In genomic region chr4:141571337-141571739, GRCm38 (mm10) we compare ENCODE assay signal across 19 mouse cellular contexts. TPM values are rescaled to one million over a fixed set of nuclear protein-coding genes. Genes with fewer than 3 reads are reported as not detected.
DNase-seq lines count a peak whose midpoint lies in the region; ATAC-seq and TF ChIP-seq lines count a peak whose summit lies in the region.
"Had no signal": no experiment of that assay in that cellular context is flagged by ENCODE, and none has a peak within 500 bp of the region (broad histone marks: within the 10 kb centered on the region; RNA-seq: fewer than 3 reads in every experiment).

No protein-coding gene starts in this region.

- intact Hi-C loops in gastrocnemius, adult 2 months (cut with DNase I): no loop called here
- intact Hi-C loops in gastrocnemius, postnatal 14 days (cut with DNase I; ENCODE audit: low total_unique reads): no loop called here

- no peak for ATAC-seq in liver, embryonic 11.5 days (replicated peaks; ENCODE audit: low FRiP score)
- ATAC-seq: forebrain, embryonic 13.5 days had no signal

- WGBS in liver, adult 2 months: 27% methylated on average over 6 of the region's 6 CpGs
- WGBS in liver, embryonic 11.5 days: 45% methylated on average over 6 of the region's 6 CpGs

- H3K4me1 ChIP-seq in liver, adult 2 months (ENCODE audit: control insufficient read depth, insufficient read depth, low read length): peaks cover 28% of the 10 kb centered on the region
- 0 out of 2 replicates have a peak, but pooled peaks cover 2% of the 10 kb centered on the region for H3K4me1 ChIP-seq in liver, embryonic 11.5 days (replicated peaks; ENCODE audit: control insufficient read depth, insufficient read depth, low read length)
- H3K4me1 ChIP-seq in brown adipose tissue, adult 24 weeks (ENCODE audit: control insufficient read depth, insufficient read depth, insufficient read length, low read length): peaks cover 25% of the 10 kb centered on the region
- H3K4me1 ChIP-seq: neural tube, embryonic 13.5 days had no signal

- no peak overlapping the region for H3ac ChIP-seq in myocyte (ENCODE audit: control insufficient read depth, insufficient read length)

- no peak for TF ChIP-seq POLR2A in liver, adult 2 months (IDR thresholded peaks at IDR 0.05; ENCODE audit: extremely low read depth, insufficient read depth, low read length)
- no peak for TF ChIP-seq POLR2A in myocyte (IDR thresholded peaks at IDR 0.05; ENCODE audit: insufficient read length, low read depth)

- peak overlapping the region; percentile 63 for H3K27ac ChIP-seq in gastrocnemius, adult 2 months
- peak overlapping the region; percentile 91 for H3K27ac ChIP-seq in liver, adult 2 months (replicated peaks; ENCODE audit: insufficient read depth, low read depth, low read length)
- no peak overlapping the region for H3K27ac ChIP-seq in liver, embryonic 11.5 days (ENCODE audit: low read depth, low read length)
- H3K27ac ChIP-seq in brown adipose tissue, adult 24 weeks (replicated peaks; ENCODE audit: low read depth, low read length): peak overlapping the region; percentile 97
- H3K27ac ChIP-seq: embryonic facial prominence, embryonic 13.5 days; forebrain, embryonic 13.5 days; hindbrain, embryonic 14.5 days; lung, embryonic 15.5 days; neural tube, embryonic 13.5 days had no signal

- no peak overlapping the region for H3K4me2 ChIP-seq in liver, embryonic 11.5 days
- peak overlapping the region; percentile 51 for H3K4me2 ChIP-seq in myocyte (ENCODE audit: low read depth)
- H3K4me2 ChIP-seq: embryonic facial prominence, embryonic 13.5 days; forebrain, embryonic 13.5 days; hindbrain, embryonic 14.5 days; lung, embryonic 15.5 days; midbrain, embryonic 11.5 days; neural tube, embryonic 13.5 days had no signal

- H3K36me3 ChIP-seq in liver, adult 2 months (ENCODE audit: control insufficient read depth, insufficient read depth, low read length): no peaks in the 10 kb centered on the region
- H3K36me3 ChIP-seq in liver, embryonic 11.5 days (ENCODE audit: control insufficient read depth, insufficient read depth, low read length): no peaks in the 10 kb centered on the region
- H3K36me3 ChIP-seq in myocyte (ENCODE audit: control insufficient read depth, insufficient read depth): no peaks in the 10 kb centered on the region
- H3K36me3 ChIP-seq: neural tube, embryonic 13.5 days had no signal

- no peak overlapping the region for H3K4me3 ChIP-seq in gastrocnemius, adult 2 months
- peak overlapping the region; percentile 21 for H3K4me3 ChIP-seq in liver, adult 2 months (ENCODE audit: insufficient read depth, low read depth, low read length)
- H3K4me3 ChIP-seq in liver, embryonic 11.5 days (ENCODE audit: low read depth, low read length): no peak overlapping the region
- no peak overlapping the region for H3K4me3 ChIP-seq in brown adipose tissue, adult 24 weeks (ENCODE audit: insufficient read depth, low read depth, low read length)
- no peak overlapping the region for H3K4me3 ChIP-seq in myocyte
- H3K4me3 ChIP-seq: embryonic facial prominence, embryonic 13.5 days; forebrain, embryonic 13.5 days; lung, embryonic 15.5 days; neural tube, embryonic 13.5 days had no signal

- TF ChIP-seq CTCF in gastrocnemius, adult 2 months (IDR thresholded peaks at IDR 0.05): no peak
- no peak for TF ChIP-seq CTCF in liver, adult 2 months (IDR thresholded peaks at IDR 0.05; ENCODE audit: low read depth, low read length)

- peak; percentile 39 for DNase-seq in gastrocnemius, adult 2 months
- DNase-seq in gastrocnemius, postnatal 14 days: no peak
- DNase-seq in liver, adult 2 months (ENCODE audit: extremely low read depth, low read depth, low spot score): peak; percentile 88
- DNase-seq in liver, embryonic 11.5 days (ENCODE audit: low spot score): no peak
- DNase-seq in ovary, postnatal 10 days (ENCODE audit: low spot score): no peak
- no peak for DNase-seq in B cell, adult 2 months
- DNase-seq: cerebellum, postnatal 14 days; gastrocnemius, postnatal 36 days; right cerebral cortex, adult 18-20 months; thymus, postnatal 25 days had no signal

- no peaks in the 10 kb centered on the region for H3K9me3 ChIP-seq in liver, embryonic 11.5 days (ENCODE audit: control insufficient read depth, low read length)
- H3K9me3 ChIP-seq: embryonic facial prominence, embryonic 13.5 days; forebrain, embryonic 13.5 days; lung, embryonic 15.5 days; neural tube, embryonic 13.5 days had no signal

- no peaks in the 10 kb centered on the region for H3K27me3 ChIP-seq in liver, adult 2 months (ENCODE audit: control insufficient read depth, insufficient read depth, low read length)
- H3K27me3 ChIP-seq in liver, embryonic 11.5 days (replicated peaks; ENCODE audit: control insufficient read depth, insufficient read depth, low read length): no peaks in the 10 kb centered on the region
- no peaks in the 10 kb centered on the region for H3K27me3 ChIP-seq in myocyte (ENCODE audit: control insufficient read depth, insufficient read depth, insufficient read length)
- H3K27me3 ChIP-seq: embryonic facial prominence, embryonic 13.5 days; forebrain, embryonic 13.5 days; lung, embryonic 15.5 days; neural tube, embryonic 13.5 days had no signal

- no peaks in the 10 kb centered on the region for H3K79me2 ChIP-seq in liver, adult 2 months (ENCODE audit: control insufficient read depth, insufficient read depth, low read length)
- H3K79me2 ChIP-seq in myocyte (ENCODE audit: control insufficient read depth, insufficient read depth): no peaks in the 10 kb centered on the region

- H3K9ac ChIP-seq in liver, adult 2 months (ENCODE audit: low read depth, low read length): peak overlapping the region; percentile 59
- H3K9ac ChIP-seq in liver, embryonic 11.5 days (ENCODE audit: low read depth, low read length): no peak overlapping the region
- H3K9ac ChIP-seq: embryonic facial prominence, embryonic 13.5 days; forebrain, embryonic 13.5 days; hindbrain, embryonic 14.5 days; lung, embryonic 15.5 days; neural tube, embryonic 13.5 days had no signal

TF ChIP-seq in myocyte, 11 proteins besides CTCF, POLR2A, EP300 and RAD21:
- peak; percentile 40 for TF ChIP-seq TCF12 (IDR thresholded peaks at IDR 0.05; ENCODE audit: insufficient read depth, poor library complexity, severe bottlenecking)
- peak in 2 of 3 experiments; percentile 73 to 97 for TF ChIP-seq MYOD1 (IDR thresholded peaks at IDR 0.05; ENCODE audit: control insufficient read depth in 1 of 3, insufficient read length in 2 of 3, low read depth in 2 of 3)
- no peak for TF ChIP-seq CEBPB (IDR thresholded peaks at IDR 0.05; ENCODE audit: insufficient read depth, poor library complexity, severe bottlenecking)
- no peak for TF ChIP-seq MAX (IDR thresholded peaks at IDR 0.05; ENCODE audit: low read depth)
- no peak for TF ChIP-seq POLR2AphosphoS2 (IDR thresholded peaks at IDR 0.05; ENCODE audit: insufficient read length, low read depth)
- peak in 2 of 3 experiments; percentile 87 to 95 for TF ChIP-seq MYOG (IDR thresholded peaks at IDR 0.05; ENCODE audit: control insufficient read depth in 1 of 3, insufficient read depth in 1 of 3, insufficient read length in 2 of 3, low read depth in 2 of 3)
- peak; percentile 66 for TF ChIP-seq TCF3 (IDR thresholded peaks at IDR 0.05; ENCODE audit: insufficient read length, low read depth)
- TF ChIP-seq E2F4 (IDR thresholded peaks at IDR 0.05; ENCODE audit: insufficient read depth): no peak
- TF ChIP-seq SRF (IDR thresholded peaks at IDR 0.05; ENCODE audit: control insufficient read depth, insufficient read length, low read depth): no peak
- TF ChIP-seq USF1 (IDR thresholded peaks at IDR 0.05; ENCODE audit: low read depth): no peak
- no peak for TF ChIP-seq REST (IDR thresholded peaks at IDR 0.05; ENCODE audit: insufficient read depth, insufficient read length)

RNA-seq across cellular contexts. Expression of gene Spen, which starts 32.9 kb away (rescaled TPM):
- total RNA-seq in gastrocnemius, adult 2 months (2021): 10 to 100 TPM; 23.3 to 25.1 TPM
- total RNA-seq in gastrocnemius, postnatal 14 days (2021): 10 to 100 TPM; 20.1 to 22.1 TPM
- 8.1 and 9.1 TPM in 2 replicates for total RNA-seq in liver, adult 2 months (2014; rRNA removed)
- polyA plus RNA-seq in liver, adult 2 months (2012; rRNA removed): 5.9 and 7.5 TPM in 2 replicates
- 9.1 and 10.4 TPM in 2 replicates for polyA plus RNA-seq in liver, embryonic 11.5 days (2014; fragmentation: Nextera tagmentation; extraction: Ambion mirVana)
- 9.5 and 15.2 TPM in 2 replicates for polyA plus RNA-seq in brown adipose tissue, adult 24 weeks (2012; ENCODE audit: insufficient read depth, insufficient read length, missing spikeins)
- 11.7 TPM for polyA plus RNA-seq in myocyte (2012; fragmentation: generic; extraction: Trizol)

RNA-seq across cellular contexts. Expression of gene Fblim1, which starts 34.6 kb away (rescaled TPM):
- total RNA-seq in gastrocnemius, adult 2 months (2021): 1 to 10 TPM; 1.1 to 1.5 TPM
- 1 to 10 TPM; 2.5 to 3.9 TPM for total RNA-seq in gastrocnemius, postnatal 14 days (2021)
- 0.37 and 0.74 TPM in 2 replicates for total RNA-seq in liver, adult 2 months (2014; rRNA removed)
- polyA plus RNA-seq in liver, adult 2 months (2012; rRNA removed): 0.86 and 1.2 TPM in 2 replicates
- polyA plus RNA-seq in liver, embryonic 11.5 days (2014; fragmentation: Nextera tagmentation; extraction: Ambion mirVana): 15.4 and 17.0 TPM in 2 replicates
- 2.1 and 3.6 TPM in 2 replicates for polyA plus RNA-seq in brown adipose tissue, adult 24 weeks (2012; ENCODE audit: insufficient read depth, insufficient read length, missing spikeins)
- 29.5 TPM for polyA plus RNA-seq in myocyte (2012; fragmentation: generic; extraction: Trizol)

RNA-seq across cellular contexts. Expression of gene Tmem82, which starts 47.1 kb away (rescaled TPM):
- 1 to 10 TPM in 1 of 2 experiments, under 1 TPM in 1; 0.61 to 3.2 TPM for total RNA-seq in gastrocnemius, adult 2 months (2021)
- 1 to 10 TPM in 1 of 2 experiments, under 1 TPM in 1; 0.66 to 1.8 TPM for total RNA-seq in gastrocnemius, postnatal 14 days (2021)
- 9.3 and 12.6 TPM in 2 replicates for total RNA-seq in liver, adult 2 months (2014; rRNA removed)
- 34.7 and 39.5 TPM in 2 replicates for polyA plus RNA-seq in liver, adult 2 months (2012; rRNA removed)
- 3.3 and 3.7 TPM in 2 replicates for polyA plus RNA-seq in liver, embryonic 11.5 days (2014; fragmentation: Nextera tagmentation; extraction: Ambion mirVana)
- 1.1 TPM in 1 of 2 replicates, not detected in the other for polyA plus RNA-seq in brown adipose tissue, adult 24 weeks (2012; ENCODE audit: insufficient read depth, insufficient read length, missing spikeins)
- 0.02 TPM for polyA plus RNA-seq in myocyte (2012; fragmentation: generic; extraction: Trizol)
- polyA plus RNA-seq: C2C12; hindbrain, embryonic 14.5 days had no signal

RNA-seq across cellular contexts. Expression of gene Slc25a34, which starts 52.3 kb away (rescaled TPM):
- total RNA-seq in gastrocnemius, adult 2 months (2021): 10 to 100 TPM; 10.3 to 26.9 TPM
- total RNA-seq in gastrocnemius, postnatal 14 days (2021): 10 to 100 TPM in 1 of 2 experiments, 1 to 10 TPM in 1; 9.0 to 17.7 TPM
- 10.2 and 10.6 TPM in 2 replicates for total RNA-seq in liver, adult 2 months (2014; rRNA removed)
- 5.1 and 10.3 TPM in 2 replicates for polyA plus RNA-seq in liver, adult 2 months (2012; rRNA removed)
- polyA plus RNA-seq in liver, embryonic 11.5 days (2014; fragmentation: Nextera tagmentation; extraction: Ambion mirVana): not detected in 2 replicates
- 4.5 and 12.7 TPM in 2 replicates for polyA plus RNA-seq in brown adipose tissue, adult 24 weeks (2012; ENCODE audit: insufficient read depth, insufficient read length, missing spikeins)
- polyA plus RNA-seq in myocyte (2012; fragmentation: generic; extraction: Trizol): 0.12 TPM
- polyA plus RNA-seq: embryonic facial prominence, embryonic 13.5 days; hindbrain, embryonic 14.5 days; midbrain, embryonic 11.5 days had no signal

Comparison
In these comparisons a context has a peak if more than half of its experiments do, and no peak if none do; other contexts are left out.
1. DNase-seq: peak in gastrocnemius, adult 2 months (single experiment) and liver, adult 2 months (single experiment); none in gastrocnemius, postnatal 14 days (single experiment), liver, embryonic 11.5 days (single experiment), ovary, postnatal 10 days (single experiment) and B cell, adult 2 months (0 of 2).